Mouse (Mus musculus) forebrain, embryonic 13.5 days (tissue): Measurements from ENCODE around the gene Armc7. TPM values are rescaled to one million over a fixed set of nuclear protein-coding genes. Genes with fewer than 3 reads are reported as not detected.
"Not testable (repeated sequence)": the region's sequence is repeated elsewhere in the genome, so short reads cannot be mapped to it uniquely, and the experiment has no call there.

Source experiments
- ATAC-seq: fragments of 200-750 bp; cut with Nextera tagmentation; 2 replicates; pipeline ENCODE4 v1.8.0; 2017
- H3K27ac ChIP-seq: fragments of 300-500 bp; sonication (generic); 2 replicates; pipeline ENCODE4 v1.5.1; 2015; ENCODE audit warnings: inconsistent platforms, mild to moderate bottlenecking, moderate library complexity
- H3K27me3 ChIP-seq: fragments of 300-500 bp; sonication (generic); 2 replicates; pipeline ENCODE4 v1.6.1; 2015; ENCODE audit warnings: mild to moderate bottlenecking, inconsistent platforms
- H3K36me3 ChIP-seq: fragments of 300-500 bp; sonication (generic); 2 replicates; pipeline ENCODE4 v1.6.1; 2015; ENCODE audit warnings: mild to moderate bottlenecking, inconsistent platforms; ENCODE audit not compliant: poor library complexity, severe bottlenecking
- H3K4me1 ChIP-seq: fragments of 300-500 bp; sonication (generic); 2 replicates; pipeline ENCODE4 v1.6.1; 2015; ENCODE audit warnings: inconsistent platforms
- H3K4me2 ChIP-seq: fragments of 300-500 bp; sonication (generic); 2 replicates; pipeline ENCODE4 v1.6.1; 2015; ENCODE audit warnings: inconsistent platforms, mild to moderate bottlenecking, moderate library complexity
- H3K4me3 ChIP-seq: fragments of 300-500 bp; sonication (generic); 2 replicates; pipeline ENCODE4 v1.5.1; 2015; ENCODE audit warnings: mild to moderate bottlenecking, inconsistent platforms
- H3K9ac ChIP-seq: fragments of 300-500 bp; sonication (generic); 2 replicates; pipeline ENCODE4 v1.6.1; 2015; ENCODE audit warnings: mild to moderate bottlenecking, inconsistent platforms
- H3K9me3 ChIP-seq: fragments of 300-500 bp; sonication (generic); replicated peaks from 2 replicates; pipeline ENCODE4 v1.6.1; 2016; ENCODE audit warnings: inconsistent platforms
- WGBS: fragments of 180-500 bp; shearing (Covaris S2); methylation state at CpG from one replicate; pipeline ENCODE4 v1.1.7; 2015; 5-methylcytosine and 5-hydroxymethylcytosine counted together
- polyA plus RNA-seq: library from polyadenylated mRNA; unstranded; fragments of >200 nt; fragmentation: Nextera tagmentation; extraction: Ambion mirVana; gene quantifications from 2 replicates; pipeline ENCODE4 v1.2.1, GENCODE M21; 2015

Gene Armc7
- polyA plus RNA-seq, 1 experiment from 2014 or later, result 11.3 TPM

GRCm38 (mm10) chr11:115481553-115482259 is 6.2 kb downstream of the Armc7 start:
- H3K36me3 ChIP-seq, result no peaks in the 10 kb centered on the region; the same call in 1 of the 2 replicates
- peaks cover 8% of the 10 kb centered on the region for H3K4me1 ChIP-seq
- H3K4me2 ChIP-seq, result no peak overlapping the region
- no peak overlapping the region for H3K9ac ChIP-seq
- ATAC-seq, result no peak
- 86% methylated on average over 6 of the region's 6 CpGs for WGBS
- no peaks in the 10 kb centered on the region for H3K27me3 ChIP-seq
- H3K27ac ChIP-seq, result no peak overlapping the region
- no peaks in the 10 kb centered on the region for H3K9me3 ChIP-seq
- H3K4me3 ChIP-seq, result no peak overlapping the region

DNA sequence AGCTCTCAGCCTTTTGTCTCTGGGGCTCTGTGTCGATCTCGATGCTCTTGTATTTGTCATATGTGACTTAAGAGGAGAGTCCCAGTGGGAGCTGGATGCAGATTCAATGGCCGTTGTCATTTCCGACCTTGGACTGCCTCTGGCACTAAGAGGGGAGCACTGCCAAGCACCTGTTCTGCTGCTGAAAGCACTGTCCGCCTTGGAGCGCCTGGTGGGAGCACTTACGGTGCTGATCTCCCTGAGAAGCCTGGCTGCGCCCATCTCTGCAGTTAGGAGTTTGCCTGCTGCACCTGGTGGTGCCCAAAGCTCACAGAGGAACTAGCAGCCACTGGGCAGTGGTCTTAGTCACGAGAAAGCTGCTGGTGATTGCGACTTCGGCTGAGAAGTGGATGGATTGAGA is 7.8 kb downstream of the Armc7 start:
- whole genome bisulfite sequencing, result 73% methylated on average over 11 of the region's 11 CpGs
- H3K27me3 ChIP-seq, result no peaks in the 10 kb centered on the region
- H3K9ac ChIP-seq, result no peak overlapping the region
- no peaks in the 10 kb centered on the region for H3K4me1 ChIP-seq
- H3K9me3 ChIP-seq, result no peaks in the 10 kb centered on the region
- no peak overlapping the region for H3K4me3 ChIP-seq
- H3K4me2 ChIP-seq, result no peak overlapping the region
- H3K36me3 ChIP-seq, result no peaks in the 10 kb centered on the region; the same call in 1 of the 2 replicates
- ATAC-seq, result no peak
- H3K27ac ChIP-seq, result no peak overlapping the region

DNA sequence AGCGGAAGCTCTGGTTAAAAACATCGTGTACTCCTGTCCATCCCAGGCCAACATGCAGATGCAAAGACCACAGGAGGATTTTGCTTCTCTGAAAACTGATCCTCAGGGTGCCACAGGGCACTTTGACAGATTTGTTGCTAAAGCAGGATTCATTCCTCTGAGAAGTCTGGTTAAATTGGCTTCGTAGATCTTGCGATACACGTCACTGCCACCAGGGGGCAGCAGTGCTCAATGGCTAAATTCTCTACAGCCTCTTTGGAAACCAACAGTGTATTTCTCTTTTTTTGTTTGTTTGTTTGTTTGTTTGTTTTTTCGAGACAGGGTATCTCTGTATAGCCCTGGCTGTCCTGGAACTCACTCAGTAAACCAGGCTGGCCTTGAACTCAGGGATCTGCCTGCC is 8.3 kb downstream of the Armc7 start:
- no peaks in the 10 kb centered on the region for H3K27me3 ChIP-seq
- no peaks in the 10 kb centered on the region for H3K4me1 ChIP-seq
- no peak overlapping the region for H3K4me2 ChIP-seq
- H3K4me3 ChIP-seq, result no peak overlapping the region
- no peak overlapping the region for H3K27ac ChIP-seq
- peaks cover 4% of the 10 kb centered on the region for H3K36me3 ChIP-seq
- WGBS, result 18% methylated on average over 6 of the region's 6 CpGs
- no peak for ATAC-seq
- H3K9me3 ChIP-seq, result no peaks in the 10 kb centered on the region
- H3K9ac ChIP-seq, result no peak overlapping the region

GRCm38 (mm10) chr11:115485155-115485554 is 9.7 kb downstream of the Armc7 start:
- peaks cover 17% of the 10 kb centered on the region for H3K36me3 ChIP-seq
- no peak for ATAC-seq
- H3K9ac ChIP-seq, result no peak overlapping the region
- no peaks in the 10 kb centered on the region for H3K27me3 ChIP-seq
- no peak overlapping the region for H3K4me3 ChIP-seq
- no peak overlapping the region for H3K27ac ChIP-seq
- H3K9me3 ChIP-seq, result no peaks in the 10 kb centered on the region
- WGBS, result 26% methylated on average over 12 of the region's 12 CpGs
- peaks cover 3% of the 10 kb centered on the region; the same call in 1 of the 2 replicates for H3K4me1 ChIP-seq
- no peak overlapping the region for H3K4me2 ChIP-seq

DNA sequence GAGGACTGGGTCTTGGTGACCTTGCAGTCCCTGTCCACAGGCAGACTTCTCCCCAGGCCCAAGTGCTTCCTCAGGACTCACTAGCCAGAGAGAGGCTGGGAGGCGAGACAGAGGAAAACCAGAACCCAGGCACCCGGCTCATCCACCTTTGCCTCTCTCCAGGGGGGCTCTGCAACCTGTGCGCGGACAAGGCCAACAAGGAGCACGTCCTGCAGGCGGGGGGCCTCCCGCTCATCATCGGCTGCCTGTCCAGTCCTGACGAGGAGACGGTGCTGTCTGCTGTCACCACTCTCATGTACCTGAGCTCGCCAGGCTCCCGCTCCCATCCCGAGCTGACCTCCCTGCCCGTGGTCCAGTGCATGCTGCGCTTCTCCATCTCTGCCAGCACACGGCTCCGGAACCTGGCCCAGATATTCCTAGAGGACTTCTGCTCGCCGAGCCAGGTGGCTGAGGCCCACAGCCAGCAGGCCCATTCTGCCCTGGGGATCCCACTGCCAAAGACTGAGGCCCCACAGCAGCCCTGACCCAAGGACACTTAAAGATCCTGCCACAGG is 13.2 kb downstream of the Armc7 start:
- no peak overlapping the region for H3K4me3 ChIP-seq
- 88% methylated on average over 19 of the region's 19 CpGs for WGBS
- ATAC-seq, result no peak
- peaks cover 17% of the 10 kb centered on the region for H3K36me3 ChIP-seq
- peaks cover 22% of the 10 kb centered on the region for H3K4me1 ChIP-seq
- H3K9ac ChIP-seq, result no peak overlapping the region
- H3K4me2 ChIP-seq, result no peak overlapping the region
- H3K9me3 ChIP-seq, result no peaks in the 10 kb centered on the region
- H3K27ac ChIP-seq, result no peak overlapping the region
- H3K27me3 ChIP-seq, result no peaks in the 10 kb centered on the region

- Histone ChIP-seq H3K36me3 (peaks cover 17% of the 10 kb centered on the region), H3K4me2 (peak overlapping the region; percentile 80), H3K9me3 (no peaks in the 10 kb centered on the region), H3K4me3 (peak overlapping the region; percentile 71), H3K27ac (peak overlapping the region; percentile 78), H3K9ac (peak overlapping the region; percentile 78), H3K4me1 (peaks cover 22% of the 10 kb centered on the region), H3K27me3 (no peaks in the 10 kb centered on the region)
- peak; percentile 70 for ATAC-seq
- WGBS, result 23% methylated on average over 25 of the region's 25 CpGs
Observed at GRCm38 (mm10) chr11:115490441-115491355, 15.2 kb downstream of the Armc7 start.

- Histone ChIP-seq H3K4me1 (peaks cover 22% of the 10 kb centered on the region), H3K27me3 (no peaks in the 10 kb centered on the region), H3K9ac (peak within 1 kb of the TSS; percentile 78), H3K4me2 (peak within 1 kb of the TSS; percentile 80), H3K36me3 (peaks cover 17% of the 10 kb centered on the region), H3K27ac (peak within 1 kb of the TSS; percentile 78), H3K9me3 (no peaks in the 10 kb centered on the region), H3K4me3 (peak within 1 kb of the TSS; percentile 71)
- peak; percentile 88 for ATAC-seq
- WGBS, result under 1% methylated on average over 43 of the region's 43 CpGs
Observed at GRCm38 (mm10) chr11:115491356-115492083, 16.1 kb downstream of the Armc7 start, which contains the start of gene Nt5c. TSS of gene Nt5c (minus strand) at chr11:115491862.

- Histone ChIP-seq H3K9ac (peak overlapping the region; percentile 78), H3K9me3 (no peaks in the 10 kb centered on the region), H3K4me1 (peaks cover 22% of the 10 kb centered on the region), H3K27ac (no peak overlapping the region), H3K4me2 (peak overlapping the region; percentile 80), H3K36me3 (peaks cover 25% of the 10 kb centered on the region), H3K27me3 (no peaks in the 10 kb centered on the region), H3K4me3 (peak overlapping the region; percentile 71)
- WGBS, result 34% methylated on average over 6 of the region's 6 CpGs
- ATAC-seq, result no peak
Observed at GRCm38 (mm10) chr11:115492387-115492786, 16.9 kb downstream of the Armc7 start.

DNA sequence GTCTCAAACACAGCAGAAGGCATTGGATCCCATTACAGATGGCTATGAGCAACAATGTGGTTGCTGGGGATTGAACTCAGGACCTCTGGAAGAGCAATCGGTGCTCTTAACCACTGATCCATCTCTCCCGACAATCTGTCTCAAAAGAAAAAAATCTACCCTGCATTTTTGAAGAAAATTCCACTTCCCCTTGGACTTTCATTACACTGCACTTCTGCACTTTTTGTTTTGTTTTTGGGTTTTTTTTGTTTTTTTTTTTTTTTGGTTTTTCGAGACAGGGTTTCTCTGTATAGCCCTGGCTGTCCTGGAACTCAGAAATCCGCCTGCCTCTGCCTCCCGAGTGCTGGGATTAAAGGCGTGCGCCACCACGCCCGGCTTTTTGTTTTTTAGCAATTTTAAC is 21.1 kb downstream of the Armc7 start:
- H3K4me3 ChIP-seq, H3K4me1 ChIP-seq, ATAC-seq, H3K9ac ChIP-seq, H3K27me3 ChIP-seq, H3K9me3 ChIP-seq, H3K4me2 ChIP-seq, H3K27ac ChIP-seq: not testable (repeated sequence)
- 88% methylated on average over 9 of the region's 9 CpGs for WGBS
- peaks cover 49% of the 10 kb centered on the region for H3K36me3 ChIP-seq

DNA sequence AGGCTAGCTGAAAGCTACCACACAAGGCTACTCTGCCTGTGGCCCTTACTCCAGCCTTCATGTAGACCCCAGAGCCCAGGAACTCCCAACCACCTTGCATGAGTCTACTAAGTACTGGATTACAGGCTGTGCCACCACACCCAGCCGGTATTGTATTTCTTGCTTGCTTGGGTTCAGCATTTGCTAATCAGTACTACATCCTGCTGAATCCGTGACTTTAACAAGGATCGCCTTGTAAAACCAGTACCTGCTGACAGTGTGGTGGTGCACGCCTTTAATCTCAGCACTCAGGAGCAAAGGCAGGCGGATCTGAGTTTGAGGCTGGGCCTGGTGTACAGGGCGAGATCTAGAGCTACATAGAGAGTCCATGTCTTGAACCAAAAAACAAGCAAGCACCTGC is 27.2 kb downstream of the Armc7 start:
- Histone ChIP-seq H3K4me3 (no peak overlapping the region), H3K9ac (no peak overlapping the region), H3K9me3 (no peaks in the 10 kb centered on the region), H3K4me1 (peaks cover 29% of the 10 kb centered on the region), H3K4me2 (no peak overlapping the region), H3K27ac (no peak overlapping the region), H3K36me3 (peaks cover 81% of the 10 kb centered on the region), H3K27me3 (no peaks in the 10 kb centered on the region)
- ATAC-seq, result no peak
- 97% methylated on average over 6 of the region's 6 CpGs for WGBS

DNA sequence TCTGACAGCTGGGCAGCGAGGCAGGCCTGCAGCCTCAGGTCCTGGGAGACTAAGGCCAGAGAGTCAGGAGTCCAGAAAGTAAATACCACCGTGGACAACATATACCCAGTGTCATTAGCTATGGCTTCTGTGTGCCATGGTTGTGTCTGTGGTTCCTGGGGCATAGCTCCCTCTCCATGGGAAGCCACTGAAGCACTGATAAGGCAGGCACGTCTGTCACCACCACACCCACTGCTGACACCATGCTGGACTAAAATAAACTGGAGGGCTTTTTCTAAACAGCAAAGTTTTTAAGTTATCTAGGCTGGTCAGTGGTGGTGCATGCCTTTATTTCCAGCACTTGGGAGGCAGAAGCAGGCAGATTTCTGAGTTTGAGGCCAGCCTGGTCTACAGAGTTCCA is 31.1 kb downstream of the Armc7 start:
- H3K27me3 ChIP-seq, result no peaks in the 10 kb centered on the region
- ATAC-seq, result no peak
- 87% methylated on average over 3 of the region's 3 CpGs for WGBS
- no peak overlapping the region for H3K27ac ChIP-seq
- peaks cover 64% of the 10 kb centered on the region for H3K4me1 ChIP-seq
- H3K4me3 ChIP-seq, result no peak overlapping the region
- no peak overlapping the region for H3K4me2 ChIP-seq
- no peaks in the 10 kb centered on the region for H3K9me3 ChIP-seq
- H3K9ac ChIP-seq, result no peak overlapping the region
- H3K36me3 ChIP-seq, result peaks cover 42% of the 10 kb centered on the region
